Mouse (Mus musculus): ENCODE data around the gene Nup133. TPM values are rescaled to one million over a fixed set of nuclear protein-coding genes. Genes with fewer than 3 reads are reported as not detected.

Gene Nup133
- polyA plus RNA-seq, 1 experiment from 2014 or later = 8.5 TPM

- no peak for TF ChIP-seq CTCF (IDR thresholded peaks at IDR 0.05; ENCODE audit: low read depth)
- Histone ChIP-seq H3K4me2 (replicated peaks; ENCODE audit: low read depth) (no peak overlapping the region), H3K9me3 (ENCODE audit: control insufficient read depth) (no peaks in the 10 kb centered on the region), H3K9ac (ENCODE audit: low read depth, low read length) (no peak overlapping the region), H3K36me3 (ENCODE audit: control insufficient read depth, insufficient read depth) (no peaks in the 10 kb centered on the region), H3K4me3 (ENCODE audit: low read depth, low read length) (no peak overlapping the region), H3K27ac (ENCODE audit: low read depth, low read length) (no peak overlapping the region), H3K27me3 (replicated peaks; ENCODE audit: control insufficient read depth, insufficient read depth, low read length) (peaks cover 51% of the 10 kb centered on the region), H3K4me1 (replicated peaks; ENCODE audit: control insufficient read depth, insufficient read depth, low read length) (no peaks in the 10 kb centered on the region)
- no peak for ATAC-seq
- WGBS = 68% methylated on average over 4 of the region's 4 CpGs
Observed at GRCm38 (mm10) chr8:123889797-123890196, 59.3 kb downstream of the Nup133 start.

- Histone ChIP-seq H3K4me3 (ENCODE audit: low read depth, low read length) (no peak overlapping the region), H3K4me2 (replicated peaks; ENCODE audit: low read depth) (no peak overlapping the region), H3K9ac (ENCODE audit: low read depth, low read length) (no peak overlapping the region), H3K4me1 (replicated peaks; ENCODE audit: control insufficient read depth, insufficient read depth, low read length) (no peaks in the 10 kb centered on the region), H3K9me3 (ENCODE audit: control insufficient read depth) (no peaks in the 10 kb centered on the region), H3K27me3 (replicated peaks; ENCODE audit: control insufficient read depth, insufficient read depth, low read length) (peaks cover 33% of the 10 kb centered on the region), H3K36me3 (ENCODE audit: control insufficient read depth, insufficient read depth) (no peaks in the 10 kb centered on the region), H3K27ac (ENCODE audit: low read depth, low read length) (no peak overlapping the region)
- ATAC-seq = no peak
- no peak for TF ChIP-seq CTCF (IDR thresholded peaks at IDR 0.05; ENCODE audit: low read depth)
- WGBS = 74% methylated on average over 2 of the region's 2 CpGs
Observed at GRCm38 (mm10) chr8:123887956-123888355, 61.1 kb downstream of the Nup133 start.

DNA sequence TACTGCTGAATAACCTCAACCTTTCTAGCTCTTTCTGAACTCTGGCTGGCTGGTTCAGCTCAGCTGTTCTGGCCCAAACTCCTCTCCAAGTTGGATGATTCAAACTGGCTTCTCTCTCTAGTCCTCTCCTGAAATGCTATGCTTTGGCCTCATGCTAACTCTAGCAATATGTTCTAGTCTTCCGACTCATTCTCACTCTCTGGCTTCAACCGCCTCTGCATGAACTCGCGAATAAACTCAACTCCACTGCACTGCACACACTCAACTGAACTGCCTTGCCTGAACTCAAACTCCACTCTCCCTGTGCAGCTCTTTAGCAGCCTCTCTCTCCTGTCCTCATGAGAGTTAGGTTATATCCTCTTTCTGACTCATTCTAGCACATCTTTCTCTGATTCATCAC lies 61.9 kb downstream of the Nup133 start:
- 93% methylated on average over 4 of the region's 4 CpGs for WGBS
- H3K4me1 ChIP-seq (replicated peaks; ENCODE audit: control insufficient read depth, insufficient read depth, low read length) = no peaks in the 10 kb centered on the region

DNA sequence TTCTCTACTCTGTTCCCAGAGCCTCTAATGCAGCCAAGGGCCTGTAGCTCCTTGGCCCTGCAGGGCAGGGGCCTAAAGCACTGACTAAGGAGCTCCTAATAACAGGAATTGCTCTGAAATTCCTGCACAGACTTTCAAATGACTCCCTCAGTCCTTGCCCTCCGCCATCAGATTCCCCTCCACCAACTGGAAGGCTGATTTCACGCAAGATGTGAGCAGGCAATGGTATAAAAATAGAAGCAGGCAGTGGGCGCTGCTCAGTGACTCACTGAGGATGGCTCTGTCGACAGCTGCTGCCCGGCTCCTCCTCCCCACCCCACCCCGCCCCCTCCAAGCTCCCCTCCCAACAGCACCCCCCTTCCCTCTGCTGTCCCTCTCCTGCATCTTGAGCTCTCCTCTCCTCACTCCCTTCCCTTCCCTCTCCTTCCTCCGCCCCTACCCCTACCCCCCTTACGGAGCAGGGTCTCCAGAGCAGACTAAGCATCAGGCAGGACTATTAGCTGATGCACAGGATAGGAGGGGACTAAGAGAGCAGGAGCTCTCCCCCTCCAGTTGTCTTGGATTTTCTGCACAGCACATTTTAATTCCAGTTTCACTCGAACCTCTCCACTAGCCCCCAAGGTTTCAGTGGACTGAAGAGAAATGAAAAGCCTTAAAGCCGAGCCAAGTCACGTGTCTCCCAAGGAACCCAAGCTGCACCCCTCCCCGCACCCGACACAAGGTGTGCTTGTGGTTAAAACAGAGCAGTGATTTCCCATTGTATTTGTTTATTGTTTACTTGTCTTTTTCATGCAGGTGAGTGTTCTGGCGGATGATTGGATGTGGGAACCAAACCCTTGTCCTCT lies 64.1 kb downstream of the Nup133 start:
- H3K36me3 ChIP-seq (ENCODE audit: control insufficient read depth, insufficient read depth) = no peaks in the 10 kb centered on the region
- H3K9me3 ChIP-seq (ENCODE audit: control insufficient read depth) = no peaks in the 10 kb centered on the region
- no peak overlapping the region for H3K27ac ChIP-seq (ENCODE audit: low read depth, low read length)
- no peak overlapping the region for H3K9ac ChIP-seq (ENCODE audit: low read depth, low read length)
- H3K4me3 ChIP-seq (ENCODE audit: low read depth, low read length) = no peak overlapping the region
- TF ChIP-seq CTCF (IDR thresholded peaks at IDR 0.05; ENCODE audit: low read depth) = no peak
- no peak for ATAC-seq
- 6% methylated on average over 13 of the region's 14 CpGs for WGBS
- H3K27me3 ChIP-seq (replicated peaks; ENCODE audit: control insufficient read depth, insufficient read depth, low read length) = peaks cover 3% of the 10 kb centered on the region; the same call in 1 of the 2 replicates
- no peak overlapping the region for H3K4me2 ChIP-seq (replicated peaks; ENCODE audit: low read depth)
- no peaks in the 10 kb centered on the region for H3K4me1 ChIP-seq (replicated peaks; ENCODE audit: control insufficient read depth, insufficient read depth, low read length)

More for the DNA sequence above, 61.9 kb downstream of the Nup133 start:
- H3K27ac ChIP-seq (ENCODE audit: low read depth, low read length) = no peak overlapping the region
- no peak for TF ChIP-seq CTCF (IDR thresholded peaks at IDR 0.05; ENCODE audit: low read depth)
- no peaks in the 10 kb centered on the region for H3K9me3 ChIP-seq (ENCODE audit: control insufficient read depth)
- H3K4me2 ChIP-seq (replicated peaks; ENCODE audit: low read depth) = no peak overlapping the region
- H3K4me3 ChIP-seq (ENCODE audit: low read depth, low read length) = no peak overlapping the region
- peaks cover 25% of the 10 kb centered on the region for H3K27me3 ChIP-seq (replicated peaks; ENCODE audit: control insufficient read depth, insufficient read depth, low read length)
- no peak overlapping the region for H3K9ac ChIP-seq (ENCODE audit: low read depth, low read length)
- no peak for ATAC-seq
- H3K36me3 ChIP-seq (ENCODE audit: control insufficient read depth, insufficient read depth) = no peaks in the 10 kb centered on the region

GRCm38 (mm10) chr8:123883094-123883493 lies 66.0 kb downstream of the Nup133 start:
- Histone ChIP-seq H3K4me3 (ENCODE audit: low read depth, low read length) (no peak overlapping the region), H3K27me3 (replicated peaks; ENCODE audit: control insufficient read depth, insufficient read depth, low read length) (no peaks in the 10 kb centered on the region), H3K27ac (ENCODE audit: low read depth, low read length) (no peak overlapping the region), H3K4me1 (replicated peaks; ENCODE audit: control insufficient read depth, insufficient read depth, low read length) (no peaks in the 10 kb centered on the region; the same call in 1 of the 2 replicates), H3K9ac (ENCODE audit: low read depth, low read length) (no peak overlapping the region), H3K9me3 (ENCODE audit: control insufficient read depth) (no peaks in the 10 kb centered on the region), H3K36me3 (ENCODE audit: control insufficient read depth, insufficient read depth) (no peaks in the 10 kb centered on the region), H3K4me2 (replicated peaks; ENCODE audit: low read depth) (no peak overlapping the region)
- no peak for TF ChIP-seq CTCF (IDR thresholded peaks at IDR 0.05; ENCODE audit: low read depth)
- ATAC-seq = no peak
- 76% methylated on average over 4 of the region's 4 CpGs for WGBS

- Histone ChIP-seq H3K27me3 (replicated peaks; ENCODE audit: control insufficient read depth, insufficient read depth, low read length) (no peaks in the 10 kb centered on the region), H3K27ac (ENCODE audit: low read depth, low read length) (no peak overlapping the region), H3K9ac (ENCODE audit: low read depth, low read length) (no peak overlapping the region), H3K36me3 (ENCODE audit: control insufficient read depth, insufficient read depth) (no peaks in the 10 kb centered on the region), H3K4me3 (ENCODE audit: low read depth, low read length) (no peak overlapping the region), H3K9me3 (ENCODE audit: control insufficient read depth) (no peaks in the 10 kb centered on the region), H3K4me1 (replicated peaks; ENCODE audit: control insufficient read depth, insufficient read depth, low read length) (no peaks in the 10 kb centered on the region; the same call in 1 of the 2 replicates), H3K4me2 (replicated peaks; ENCODE audit: low read depth) (no peak overlapping the region)
- 78% methylated on average over 2 of the region's 2 CpGs for WGBS
- no peak for TF ChIP-seq CTCF (IDR thresholded peaks at IDR 0.05; ENCODE audit: low read depth)
- no peak for ATAC-seq
Observed at GRCm38 (mm10) chr8:123882412-123882811, 66.7 kb downstream of the Nup133 start.

All from intestine, postnatal 0 days (tissue).